Mouse (Mus musculus): ENCODE measurements at regions not wholly inside any gene's neighbourhood (a gene's known extent, or its start where the extent isn't known, plus 50 kb on each side); places are given as distances from the start of the nearest gene placed in this dataset.
A peak's percentile ranks its signal among the peaks of the same experiment; 100 is the strongest.

GRCm38 (mm10) chr1:30362072-30362769 lies 511.5 kb downstream of the Phf3 start:
- DNase-seq (ENCODE audit: low spot score): no peak

- no peak for DNase-seq (ENCODE audit: low spot score)
Measured at GRCm38 (mm10) chr1:30320657-30321262, 553.0 kb downstream of the Phf3 start.

GRCm38 (mm10) chr1:30318195-30318594 lies 555.5 kb downstream of the Phf3 start:
- DNase-seq (ENCODE audit: low spot score): no peak

- no peak for DNase-seq (ENCODE audit: low spot score)
Measured at GRCm38 (mm10) chr1:30289073-30289472, 584.6 kb downstream of the Phf3 start.

GRCm38 (mm10) chr1:30262418-30262817 lies 611.3 kb downstream of the Phf3 start:
- DNase-seq (ENCODE audit: low spot score): no peak

GRCm38 (mm10) chr1:30259547-30259946 lies 614.2 kb downstream of the Phf3 start:
- DNase-seq (ENCODE audit: low spot score): no peak

GRCm38 (mm10) chr1:30216764-30217348 lies 656.9 kb downstream of the Phf3 start:
- DNase-seq (ENCODE audit: low spot score): no peak

- DNase-seq (ENCODE audit: low spot score): no peak
Measured at GRCm38 (mm10) chr1:30204608-30205262, 669.0 kb downstream of the Phf3 start.

GRCm38 (mm10) chr1:30176225-30176624 lies 697.5 kb downstream of the Phf3 start:
- no peak for DNase-seq (ENCODE audit: low spot score)

GRCm38 (mm10) chr1:30144997-30145396 lies 728.7 kb downstream of the Phf3 start:
- DNase-seq (ENCODE audit: low spot score): peak; percentile 56

GRCm38 (mm10) chr1:30114186-30114585 lies 759.5 kb downstream of the Phf3 start:
- DNase-seq (ENCODE audit: low spot score): no peak
